Mouse (Mus musculus): ENCODE data around the gene Gstm2. TPM values are rescaled to one million over a fixed set of nuclear protein-coding genes. Genes with fewer than 3 reads are reported as not detected.
"Not testable (repeated sequence)": the region's sequence is repeated elsewhere in the genome, so short reads cannot be mapped to it uniquely, and the experiment has no call there.

Gene Gstm2
- polyA plus RNA-seq, 1 experiment from 2014 or later, result 11.7 TPM

- no peak for DNase-seq (ENCODE audit: low read depth, low spot score)
- ATAC-seq, result no peak
Measured at GRCm38 (mm10) chr3:107999491-107999890, 13.2 kb upstream of the Gstm2 start.

GRCm38 (mm10) chr3:107998591-107998990 is 12.3 kb upstream of the Gstm2 start:
- no peaks in the 10 kb centered on the region for H3K27me3 ChIP-seq
- ChIA-PET CTCF (interaction anchor here (1.4 to 1.7 kb wide), 2 partner anchors 15 to 18 kb away, joined by 3 to 4 read pairs; no protein-coding TSS in a partner anchor), POLR2A (no interaction called here)
- DNase-seq (ENCODE audit: low read depth, low spot score) (no peak), ATAC-seq (no peak)
- in situ Hi-C loops (cut with MboI; ENCODE audit: low pct_unique_long_range_greater_than_20kb), result no loop called here
- no peak for TF ChIP-seq CTCF (IDR thresholded peaks at IDR 0.05)

More at GRCm38 (mm10) chr3:107999491-107999890, 13.2 kb upstream of the Gstm2 start:
- TF ChIP-seq CTCF (IDR thresholded peaks at IDR 0.05), result no peak
- POLR2A ChIA-PET, result no interaction called here
- no peaks in the 10 kb centered on the region for H3K27me3 ChIP-seq
- in situ Hi-C loops (cut with MboI; ENCODE audit: low pct_unique_long_range_greater_than_20kb), result no loop called here
- CTCF ChIA-PET, result interaction anchor here (0.7 to 1.4 kb wide), 2 partner anchors 13 to 19 kb away, joined by 3 read pairs; partner anchors contain the start of gene Gstm2

GRCm38 (mm10) chr3:107996576-107996975 is 10.3 kb upstream of the Gstm2 start:
- ChIA-PET CTCF (interaction anchor here (2.2 kb wide), 1 partner anchor 11 kb away, joined by 6 read pairs; no protein-coding TSS in a partner anchor), POLR2A (no interaction called here)
- ATAC-seq (no peak), DNase-seq (ENCODE audit: low read depth, low spot score) (no peak)
- in situ Hi-C loops (cut with MboI; ENCODE audit: low pct_unique_long_range_greater_than_20kb), result no loop called here
- H3K27me3 ChIP-seq, result no peaks in the 10 kb centered on the region
- TF ChIP-seq CTCF (IDR thresholded peaks at IDR 0.05), result no peak

- H3K27me3 ChIP-seq; ATAC-seq; POLR2A ChIA-PET; DNase-seq (ENCODE audit: low read depth, low spot score); in situ Hi-C loops (cut with MboI; ENCODE audit: low pct_unique_long_range_greater_than_20kb): not testable (repeated sequence)
- CTCF ChIA-PET, result interaction anchor here (2.2 kb wide), 1 partner anchor 10 kb away, joined by 6 read pairs; no protein-coding TSS in a partner anchor
Measured at GRCm38 (mm10) chr3:107995974-107996373, 9.7 kb upstream of the Gstm2 start.

- DNase-seq (ENCODE audit: low read depth, low spot score); in situ Hi-C loops (cut with MboI; ENCODE audit: low pct_unique_long_range_greater_than_20kb); H3K27me3 ChIP-seq; ATAC-seq: not testable (repeated sequence)
- POLR2A ChIA-PET, result interaction anchor here (0.6 to 1.5 kb wide), 2 partner anchors 20 to 22 kb away, joined by 4 read pairs; no protein-coding TSS in a partner anchor
- CTCF ChIA-PET, result interaction anchor here (0.6 to 1.8 kb wide), 4 partner anchors 11 to 64 kb away, joined by 3 to 6 read pairs (median 4); partner anchors contain the start of gene Gstm3
Measured at GRCm38 (mm10) chr3:107985141-107985540, 1.1 kb downstream of the Gstm2 start.

- no peak for TF ChIP-seq CTCF (IDR thresholded peaks at IDR 0.05)
- no peak for DNase-seq (ENCODE audit: low read depth, low spot score)
- POLR2A ChIA-PET, result interaction anchor here (0.6 kb wide), 1 partner anchor 12 kb away, joined by 6 read pairs; no protein-coding TSS in a partner anchor
- CTCF ChIA-PET, result no interaction called here
- ATAC-seq, result no peak
- H3K27me3 ChIP-seq, result no peaks in the 10 kb centered on the region
- in situ Hi-C loops (cut with MboI; ENCODE audit: low pct_unique_long_range_greater_than_20kb), result no loop called here
Measured at GRCm38 (mm10) chr3:107984471-107984870, 1.8 kb downstream of the Gstm2 start.

GRCm38 (mm10) chr3:107983771-107984170 is 2.5 kb downstream of the Gstm2 start:
- no peaks in the 10 kb centered on the region for H3K27me3 ChIP-seq
- no peak for TF ChIP-seq CTCF (IDR thresholded peaks at IDR 0.05)
- ChIA-PET CTCF (interaction anchor here (1.0 to 1.8 kb wide), 4 partner anchors 14 to 52 kb away, joined by 3 to 6 read pairs (median 4); partner anchors contain the start of genes Gstm3 and Gstm7), POLR2A (interaction anchor here (0.6 kb wide), 1 partner anchor 11 kb away, joined by 6 read pairs; no protein-coding TSS in a partner anchor)
- ATAC-seq (peak; percentile 19), DNase-seq (ENCODE audit: low read depth, low spot score) (no peak)
- in situ Hi-C loops (cut with MboI; ENCODE audit: low pct_unique_long_range_greater_than_20kb), result no loop called here

GRCm38 (mm10) chr3:107982726-107983125 is 3.5 kb downstream of the Gstm2 start:
- no peak for TF ChIP-seq CTCF (IDR thresholded peaks at IDR 0.05)
- ChIA-PET POLR2A (interaction anchor here (0.9 kb wide), 1 partner anchor 28 kb away, joined by 3 read pairs; no protein-coding TSS in a partner anchor), CTCF (interaction anchor here (0.7 to 1.8 kb wide), 6 partner anchors 13 to 70 kb away, joined by 3 to 6 read pairs (median 4); partner anchors contain the start of genes Gstm3 and Gstm7)
- DNase-seq (ENCODE audit: low read depth, low spot score), result no peak
- in situ Hi-C loops (cut with MboI; ENCODE audit: low pct_unique_long_range_greater_than_20kb), result no loop called here
- H3K27me3 ChIP-seq, result no peaks in the 10 kb centered on the region
- ATAC-seq, result no peak

- in situ Hi-C loops (cut with MboI; ENCODE audit: low pct_unique_long_range_greater_than_20kb), result no loop called here
- ChIA-PET CTCF (interaction anchor here (0.6 to 1.4 kb wide), 6 partner anchors 9 to 1711 kb away, joined by 3 to 4 read pairs (median 3); no protein-coding TSS in a partner anchor), POLR2A (no interaction called here)
- no peak for DNase-seq (ENCODE audit: low read depth, low spot score)
- H3K27me3 ChIP-seq, result no peaks in the 10 kb centered on the region
- TF ChIP-seq CTCF (IDR thresholded peaks at IDR 0.05), result no peak
- no peak for ATAC-seq
Measured at GRCm38 (mm10) chr3:107981261-107981660, 5.0 kb downstream of the Gstm2 start.

- ATAC-seq (no peak), DNase-seq (ENCODE audit: low read depth, low spot score) (no peak)
- TF ChIP-seq CTCF (IDR thresholded peaks at IDR 0.05), result no peak
- H3K27me3 ChIP-seq, result no peaks in the 10 kb centered on the region
- in situ Hi-C loops (cut with MboI; ENCODE audit: low pct_unique_long_range_greater_than_20kb), result no loop called here
- CTCF ChIA-PET, result no interaction called here
- POLR2A ChIA-PET, result no interaction called here
Measured at GRCm38 (mm10) chr3:107977691-107978090, 8.6 kb downstream of the Gstm2 start.

GRCm38 (mm10) chr3:107974237-107974636 is 12.0 kb downstream of the Gstm2 start:
- no peaks in the 10 kb centered on the region for H3K27me3 ChIP-seq
- CTCF ChIA-PET, result interaction anchor here (0.9 to 1.3 kb wide), 5 partner anchors 11 to 88 kb away, joined by 3 to 4 read pairs (median 3); no protein-coding TSS in a partner anchor
- POLR2A ChIA-PET, result no interaction called here
- TF ChIP-seq CTCF (IDR thresholded peaks at IDR 0.05), result no peak
- DNase-seq (ENCODE audit: low read depth, low spot score) (no peak), ATAC-seq (no peak)
- in situ Hi-C loops (cut with MboI; ENCODE audit: low pct_unique_long_range_greater_than_20kb), result no loop called here
